Comparison of ENCODE assay signal across 9 mouse cellular contexts in genomic region chr10:54032316-54033092, GRCm38 (mm10). TPM values are rescaled to one million over a fixed set of nuclear protein-coding genes. Genes with fewer than 3 reads are reported as not detected.
DNase-seq lines count a peak whose midpoint lies in the region; ATAC-seq lines count a peak whose summit lies in the region.
"Had no signal": no experiment of that assay in that cellular context is flagged by ENCODE, and none has a peak within 500 bp of the region (broad histone marks: within the 10 kb centered on the region; RNA-seq: fewer than 3 reads in every experiment).

No protein-coding gene starts in this region.

- no peaks in the 10 kb centered on the region for H3K9me3 ChIP-seq in embryonic facial prominence, embryonic 14.5 days (ENCODE audit: control insufficient read depth, low read length)
- no peaks in the 10 kb centered on the region for H3K9me3 ChIP-seq in embryonic facial prominence, embryonic 10.5 days
- H3K9me3 ChIP-seq: embryonic facial prominence, embryonic 12.5 days had no signal

- no peak overlapping the region for H3K27ac ChIP-seq in embryonic facial prominence, embryonic 14.5 days (replicated peaks; ENCODE audit: low read depth, low read length)
- no peak overlapping the region for H3K27ac ChIP-seq in embryonic facial prominence, embryonic 10.5 days (replicated peaks)
- peak overlapping the region; percentile 14; the same call in 1 of the 2 replicates for H3K27ac ChIP-seq in macrophage
- H3K27ac ChIP-seq: embryonic facial prominence, embryonic 12.5 days had no signal

- H3K36me3 ChIP-seq in embryonic facial prominence, embryonic 14.5 days (ENCODE audit: control insufficient read depth, insufficient read depth, low read length) = no peaks in the 10 kb centered on the region
- H3K36me3 ChIP-seq in embryonic facial prominence, embryonic 10.5 days (replicated peaks) = no peaks in the 10 kb centered on the region
- peaks cover 19% of the 10 kb centered on the region for H3K36me3 ChIP-seq in macrophage (ENCODE audit: inconsistent target)
- H3K36me3 ChIP-seq: embryonic facial prominence, embryonic 12.5 days had no signal

- WGBS in embryonic facial prominence, embryonic 14.5 days = 89% methylated on average over 9 of the region's 9 CpGs
- WGBS in embryonic facial prominence, embryonic 10.5 days = 92% methylated on average over 9 of the region's 9 CpGs
- 49% methylated on average over 9 of the region's 9 CpGs for WGBS in macrophage (ENCODE audit: missing documents)

- H3K4me3 ChIP-seq in embryonic facial prominence, embryonic 14.5 days (ENCODE audit: low read depth, low read length) = no peak overlapping the region
- H3K4me3 ChIP-seq in embryonic facial prominence, embryonic 10.5 days = no peak overlapping the region
- H3K4me3 ChIP-seq in macrophage (ENCODE audit: inconsistent target) = no peak overlapping the region
- H3K4me3 ChIP-seq: embryonic facial prominence, embryonic 12.5 days had no signal

- H3K4me1 ChIP-seq in embryonic facial prominence, embryonic 14.5 days (ENCODE audit: control insufficient read depth, insufficient read depth, low read length) = no peaks in the 10 kb centered on the region
- no peaks in the 10 kb centered on the region for H3K4me1 ChIP-seq in embryonic facial prominence, embryonic 10.5 days
- H3K4me1 ChIP-seq: embryonic facial prominence, embryonic 12.5 days had no signal

- no peak overlapping the region for H3K9ac ChIP-seq in embryonic facial prominence, embryonic 14.5 days (ENCODE audit: low read depth, low read length)
- H3K9ac ChIP-seq: embryonic facial prominence, embryonic 12.5 days had no signal

- DNase-seq in embryonic facial prominence, embryonic 14.5 days (ENCODE audit: low spot score) = peak; percentile 32
- no peak for DNase-seq in embryonic facial prominence, embryonic 10.5 days (ENCODE audit: low spot score)
- DNase-seq in frontal cortex, postnatal 10 days (ENCODE audit: low spot score in 2 of 2) = no peak
- no peak for DNase-seq in MN1 (ENCODE audit: low spot score)
- no peak for DNase-seq in right cerebral cortex, adult 2 months (ENCODE audit: low spot score in 2 of 2)

- no peaks in the 10 kb centered on the region for H3K27me3 ChIP-seq in embryonic facial prominence, embryonic 14.5 days (replicated peaks; ENCODE audit: control insufficient read depth, insufficient read depth, low read length)
- no peaks in the 10 kb centered on the region for H3K27me3 ChIP-seq in embryonic facial prominence, embryonic 10.5 days (replicated peaks; ENCODE audit: low read depth, poor library complexity, severe bottlenecking)
- H3K27me3 ChIP-seq: embryonic facial prominence, embryonic 12.5 days had no signal

- peaks cover 65% of the 10 kb centered on the region for H3K79me2 ChIP-seq in macrophage (ENCODE audit: inconsistent target)

- ATAC-seq in embryonic facial prominence, embryonic 14.5 days (ENCODE audit: low read depth) = no peak
- ATAC-seq in common myeloid progenitor, adult 5-6 weeks (replicated peaks; ENCODE audit: low read depth, poor library complexity, severe bottlenecking) = peak; percentile 96
- peak; percentile 86 to 89 for ATAC-seq in hematopoietic stem cell, adult 5-6 weeks (replicated peaks in 1 of 2; ENCODE audit: insufficient read depth in 1 of 2, low FRiP score in 2 of 2, low TSS enrichment in 1 of 2, low read depth in 1 of 2, poor library complexity in 2 of 2, severe bottlenecking in 2 of 2)

- H3K4me2 ChIP-seq in embryonic facial prominence, embryonic 14.5 days (ENCODE audit: low read depth, low read length) = no peak overlapping the region
- H3K4me2 ChIP-seq: embryonic facial prominence, embryonic 12.5 days had no signal

RNA-seq across cellular contexts. Expression of gene Man1a, which starts 43.9 kb away (rescaled TPM):
- polyA plus RNA-seq in embryonic facial prominence, embryonic 14.5 days (2014; fragmentation: Nextera tagmentation; extraction: Ambion mirVana) = 11.3 and 12.8 TPM in 2 replicates
- polyA plus RNA-seq in embryonic facial prominence, embryonic 10.5 days (2016; fragmentation: Nextera tagmentation; extraction: Ambion mirVana) = 1.7 and 1.9 TPM in 2 replicates
- 58.4 and 66.4 TPM in 2 replicates for total RNA-seq in common myeloid progenitor, adult 5-6 weeks (2017)
- total RNA-seq in hematopoietic stem cell, adult 5-6 weeks (2017) = 101 and 123 TPM in 2 replicates
- 100 to 1,000 TPM in 25 of 26 experiments, 10 to 100 TPM in 1; 89.6 to 892 (median 168) TPM for total RNA-seq in macrophage (2018; cell fraction: chromatin; rRNA removed)
- 100 to 1,000 TPM in 11 of 26 experiments, 10 to 100 TPM in 15; 39.7 to 175 (median 78.7) TPM for total RNA-seq in macrophage (2018; cell fraction: cytosol; rRNA removed)
- total RNA-seq in macrophage (2018; cell fraction: nucleus; rRNA removed) = 100 to 1,000 TPM; 112 to 558 (median 184) TPM
- polyA plus RNA-seq in macrophage (2018) = 78.0 to 86.5 TPM (median 79.4 TPM) in 3 replicates
